Mouse (Mus musculus): Measurements from ENCODE around the gene Hmgb1. TPM values are rescaled to one million over a fixed set of nuclear protein-coding genes. Genes with fewer than 3 reads are reported as not detected.

Hmgb1 gene
- total and polyA plus RNA-seq, 3 experiments, result 517 to 576 (median 529) TPM

GRCm38 (mm10) chr5:149109220-149109619 is 75.1 kb downstream of the Hmgb1 start:
- ATAC-seq (ENCODE audit: extremely low read depth, insufficient number of reproducible peaks, low FRiP score, poor library complexity, severe bottlenecking) (no peak), DNase-seq (ENCODE audit: low spot score) (no peak)
- TF ChIP-seq GATA1 (IDR thresholded peaks at IDR 0.05; ENCODE audit: borderline replicate concordance, low read length) (no peak), CTCF (IDR thresholded peaks at IDR 0.05; ENCODE audit: low read depth, low read length) (no peak)
- Histone ChIP-seq H3K9me3 (replicated peaks) (no peaks in the 10 kb centered on the region), H3K4me1 (ENCODE audit: insufficient read depth, low read depth, low read length) (no peaks in the 10 kb centered on the region), H3K4me3 (ENCODE audit: low read depth, low read length) (no peak overlapping the region), H3K36me3 (replicated peaks) (no peaks in the 10 kb centered on the region), H3K27me3 (ENCODE audit: insufficient read depth, low read length) (peaks cover 4% of the 10 kb centered on the region; the same call in 1 of the 2 replicates)

GRCm38 (mm10) chr5:149108178-149108577 is 76.1 kb downstream of the Hmgb1 start:
- Histone ChIP-seq H3K27me3 (ENCODE audit: insufficient read depth, low read length) (peaks cover 4% of the 10 kb centered on the region; the same call in 1 of the 2 replicates), H3K4me3 (ENCODE audit: low read depth, low read length) (no peak overlapping the region), H3K9me3 (replicated peaks) (no peaks in the 10 kb centered on the region), H3K4me1 (ENCODE audit: insufficient read depth, low read depth, low read length) (no peaks in the 10 kb centered on the region), H3K36me3 (replicated peaks) (no peaks in the 10 kb centered on the region)
- DNase-seq (ENCODE audit: low spot score) (no peak), ATAC-seq (ENCODE audit: extremely low read depth, insufficient number of reproducible peaks, low FRiP score, poor library complexity, severe bottlenecking) (no peak)
- TF ChIP-seq GATA2 (IDR thresholded peaks at IDR 0.05; ENCODE audit: borderline replicate concordance, low read depth, low read length) (no peak), CTCF (IDR thresholded peaks at IDR 0.05; ENCODE audit: low read depth, low read length) (no peak), TAL1 (conservative IDR thresholded peaks at IDR 0.05; ENCODE audit: low read depth, low read length) (no peak)

GRCm38 (mm10) chr5:149107566-149107965 is 76.7 kb downstream of the Hmgb1 start:
- no peaks in the 10 kb centered on the region for H3K9me3 ChIP-seq (replicated peaks)
- ATAC-seq (ENCODE audit: extremely low read depth, insufficient number of reproducible peaks, low FRiP score, poor library complexity, severe bottlenecking) (no peak), DNase-seq (ENCODE audit: low spot score) (no peak)
- no peaks in the 10 kb centered on the region for H3K36me3 ChIP-seq (replicated peaks)
- TF ChIP-seq CTCF (IDR thresholded peaks at IDR 0.05; ENCODE audit: low read depth, low read length) (no peak), GATA1 (IDR thresholded peaks at IDR 0.05; ENCODE audit: borderline replicate concordance, low read length) (no peak), GATA2 (IDR thresholded peaks at IDR 0.05; ENCODE audit: borderline replicate concordance, low read depth, low read length) (no peak), POLR2AphosphoS5 (IDR thresholded peaks at IDR 0.05; ENCODE audit: insufficient replicate concordance, low read depth, low read length) (no peak), TAL1 (conservative IDR thresholded peaks at IDR 0.05; ENCODE audit: low read depth, low read length) (no peak)
- H3K4me1 ChIP-seq (ENCODE audit: insufficient read depth, low read depth, low read length), result no peaks in the 10 kb centered on the region
- peaks cover 6% of the 10 kb centered on the region; the same call in 1 of the 2 replicates for H3K27me3 ChIP-seq (ENCODE audit: insufficient read depth, low read length)
- H3K4me3 ChIP-seq (ENCODE audit: low read depth, low read length), result no peak overlapping the region

- peaks cover 4% of the 10 kb centered on the region; the same call in 1 of the 2 replicates for H3K9me3 ChIP-seq (replicated peaks)
- ATAC-seq (ENCODE audit: extremely low read depth, insufficient number of reproducible peaks, low FRiP score, poor library complexity, severe bottlenecking) (no peak), DNase-seq (ENCODE audit: low spot score) (no peak)
- no peak overlapping the region for H3K4me3 ChIP-seq (ENCODE audit: low read depth, low read length)
- H3K36me3 ChIP-seq (replicated peaks), result no peaks in the 10 kb centered on the region
- H3K27me3 ChIP-seq (ENCODE audit: insufficient read depth, low read length), result peaks cover 7% of the 10 kb centered on the region; the same call in 1 of the 2 replicates
- TF ChIP-seq CTCF (IDR thresholded peaks at IDR 0.05; ENCODE audit: low read depth, low read length) (no peak), TAL1 (conservative IDR thresholded peaks at IDR 0.05; ENCODE audit: low read depth, low read length) (no peak), GATA2 (IDR thresholded peaks at IDR 0.05; ENCODE audit: borderline replicate concordance, low read depth, low read length) (no peak), GATA1 (IDR thresholded peaks at IDR 0.05; ENCODE audit: borderline replicate concordance, low read length) (no peak), POLR2AphosphoS5 (IDR thresholded peaks at IDR 0.05; ENCODE audit: insufficient replicate concordance, low read depth, low read length) (no peak)
- no peaks in the 10 kb centered on the region for H3K4me1 ChIP-seq (ENCODE audit: insufficient read depth, low read depth, low read length)
These were observed 80.1 kb downstream of the Hmgb1 start for GRCm38 (mm10) chr5:149104096-149104725.

- TF ChIP-seq GATA1 (IDR thresholded peaks at IDR 0.05; ENCODE audit: borderline replicate concordance, low read length) (no peak), GATA2 (IDR thresholded peaks at IDR 0.05; ENCODE audit: borderline replicate concordance, low read depth, low read length) (no peak), POLR2AphosphoS5 (IDR thresholded peaks at IDR 0.05; ENCODE audit: insufficient replicate concordance, low read depth, low read length) (no peak), TAL1 (conservative IDR thresholded peaks at IDR 0.05; ENCODE audit: low read depth, low read length) (no peak), CTCF (IDR thresholded peaks at IDR 0.05; ENCODE audit: low read depth, low read length) (no peak)
- DNase-seq (ENCODE audit: low spot score) (no peak), ATAC-seq (ENCODE audit: extremely low read depth, insufficient number of reproducible peaks, low FRiP score, poor library complexity, severe bottlenecking) (no peak)
- H3K36me3 ChIP-seq (replicated peaks), result no peaks in the 10 kb centered on the region
- peaks cover 4% of the 10 kb centered on the region; the same call in 1 of the 2 replicates for H3K27me3 ChIP-seq (ENCODE audit: insufficient read depth, low read length)
- no peak overlapping the region for H3K4me3 ChIP-seq (ENCODE audit: low read depth, low read length)
- H3K4me1 ChIP-seq (ENCODE audit: insufficient read depth, low read depth, low read length), result no peaks in the 10 kb centered on the region
- peaks cover 4% of the 10 kb centered on the region; the same call in 1 of the 2 replicates for H3K9me3 ChIP-seq (replicated peaks)
These were observed 82.4 kb downstream of the Hmgb1 start for GRCm38 (mm10) chr5:149101869-149102268.

GRCm38 (mm10) chr5:149100091-149100490 is 84.2 kb downstream of the Hmgb1 start:
- H3K36me3 ChIP-seq (replicated peaks), result no peaks in the 10 kb centered on the region
- TF ChIP-seq POLR2AphosphoS5 (IDR thresholded peaks at IDR 0.05; ENCODE audit: insufficient replicate concordance, low read depth, low read length) (no peak), GATA1 (IDR thresholded peaks at IDR 0.05; ENCODE audit: borderline replicate concordance, low read length) (no peak), TAL1 (conservative IDR thresholded peaks at IDR 0.05; ENCODE audit: low read depth, low read length) (no peak), GATA2 (IDR thresholded peaks at IDR 0.05; ENCODE audit: borderline replicate concordance, low read depth, low read length) (no peak), CTCF (IDR thresholded peaks at IDR 0.05; ENCODE audit: low read depth, low read length) (no peak)
- peaks cover 4% of the 10 kb centered on the region; the same call in 1 of the 2 replicates for H3K4me1 ChIP-seq (ENCODE audit: insufficient read depth, low read depth, low read length)
- no peak overlapping the region for H3K4me3 ChIP-seq (ENCODE audit: low read depth, low read length)
- no peak for DNase-seq (ENCODE audit: low spot score)
- H3K9me3 ChIP-seq (replicated peaks), result peaks cover 4% of the 10 kb centered on the region; the same call in 1 of the 2 replicates
- ATAC-seq (ENCODE audit: extremely low read depth, insufficient number of reproducible peaks, low FRiP score, poor library complexity, severe bottlenecking), result no peak
- H3K27me3 ChIP-seq (ENCODE audit: insufficient read depth, low read length), result peaks cover 7% of the 10 kb centered on the region
